In genomic region chr16:88204400-88204799, GRCm38 (mm10) we compare ENCODE assay signal across 8 mouse cellular contexts.
DNase-seq lines count a peak whose midpoint lies in the region; ATAC-seq and TF ChIP-seq lines count a peak whose summit lies in the region.

No protein-coding gene starts in this region.

- DNase-seq in Muller cell, postnatal 12 days (ENCODE audit: inconsistent ontology term): peak; percentile 28
- DNase-seq in c-Kit-positive CD71-negative TER-119-negative erythroid progenitor cells, embryonic 14.5 days (ENCODE audit: low read depth): peak; percentile 23
- DNase-seq in intestine, embryonic 14.5 days (ENCODE audit: low spot score): peak; percentile 81
- DNase-seq in left cerebral cortex, adult 2 months (ENCODE audit: extremely low spot score in 1 of 2, low spot score in 2 of 2): peak; percentile 67 to 76
- peak in 1 of 2 experiments; percentile 35 for DNase-seq in spleen, adult 2 months (ENCODE audit: low read depth in 1 of 2, low spot score in 2 of 2)

- no peaks in the 10 kb centered on the region for H3K9me3 ChIP-seq in forebrain, embryonic 15.5 days
- no peaks in the 10 kb centered on the region for H3K9me3 ChIP-seq in intestine, embryonic 14.5 days (ENCODE audit: control insufficient read depth, low read length)
- H3K9me3 ChIP-seq in midbrain, embryonic 13.5 days: no peaks in the 10 kb centered on the region

- H3K4me3 ChIP-seq in forebrain, embryonic 15.5 days: no peak overlapping the region
- no peak overlapping the region for H3K4me3 ChIP-seq in intestine, embryonic 14.5 days (ENCODE audit: low read depth, low read length)
- no peak overlapping the region for H3K4me3 ChIP-seq in left cerebral cortex, adult 2 months
- H3K4me3 ChIP-seq in midbrain, embryonic 13.5 days (replicated peaks): no peak overlapping the region
- H3K4me3 ChIP-seq in spleen, adult 2 months (ENCODE audit: extremely low read depth, insufficient read depth, insufficient read length): no peak overlapping the region

- WGBS in forebrain, embryonic 15.5 days: 6% methylated on average over 5 of the region's 5 CpGs
- 4% methylated on average over 5 of the region's 5 CpGs for WGBS in intestine, embryonic 14.5 days
- 8% methylated on average over 5 of the region's 5 CpGs for WGBS in midbrain, embryonic 13.5 days
- 5% methylated on average over 5 of the region's 5 CpGs for WGBS in spleen, adult 2 months

- peak; percentile 94 for TF ChIP-seq CTCF in left cerebral cortex, adult 2 months (IDR thresholded peaks at IDR 0.05)
- TF ChIP-seq CTCF in spleen, adult 2 months (IDR thresholded peaks at IDR 0.05; ENCODE audit: extremely low read depth, insufficient read depth, insufficient read length, insufficient replicate concordance): peak; percentile 56; the same call in 1 of the 2 replicates

- no peak for TF ChIP-seq POLR2A in spleen, adult 2 months (IDR thresholded peaks at IDR 0.05; ENCODE audit: low read depth, low read length)

- no peak overlapping the region for H3K27ac ChIP-seq in forebrain, embryonic 15.5 days (replicated peaks)
- no peak overlapping the region for H3K27ac ChIP-seq in intestine, embryonic 14.5 days (ENCODE audit: low read depth)
- H3K27ac ChIP-seq in left cerebral cortex, adult 2 months: no peak overlapping the region
- no peak overlapping the region for H3K27ac ChIP-seq in midbrain, embryonic 13.5 days
- no peak overlapping the region for H3K27ac ChIP-seq in spleen, adult 2 months (ENCODE audit: insufficient read depth, low read length)

- ATAC-seq in forebrain, embryonic 15.5 days (replicated peaks): peak; percentile 68
- 0 out of 2 replicates have a peak, but pooled peaks have one; percentile 47 for ATAC-seq in intestine, embryonic 14.5 days (replicated peaks; ENCODE audit: low FRiP score, low TSS enrichment, low read depth)
- ATAC-seq in midbrain, embryonic 13.5 days: peak; percentile 66; the same call in 1 of the 2 replicates
- ATAC-seq in inflammation-experienced regulatory T-cells, adult 6 months: no peak

- no peaks in the 10 kb centered on the region for H3K36me3 ChIP-seq in forebrain, embryonic 15.5 days
- H3K36me3 ChIP-seq in intestine, embryonic 14.5 days (ENCODE audit: control insufficient read depth, insufficient read depth, low read length): no peaks in the 10 kb centered on the region
- H3K36me3 ChIP-seq in midbrain, embryonic 13.5 days: no peaks in the 10 kb centered on the region
- no peaks in the 10 kb centered on the region for H3K36me3 ChIP-seq in spleen, adult 2 months (ENCODE audit: control insufficient read depth, insufficient read depth, low read length)

- intact Hi-C loops in left cerebral cortex, adult 2 months (cut with DNase I): loop anchor here (1.0 to 10.0 kb wide), 2 partner anchors 363 to 690 kb away; no protein-coding TSS in a partner anchor

- H3K4me1 ChIP-seq in forebrain, embryonic 15.5 days: no peaks in the 10 kb centered on the region
- H3K4me1 ChIP-seq in intestine, embryonic 14.5 days (replicated peaks; ENCODE audit: control insufficient read depth, insufficient read depth, low read length): no peaks in the 10 kb centered on the region
- H3K4me1 ChIP-seq in midbrain, embryonic 13.5 days (replicated peaks): no peaks in the 10 kb centered on the region
- H3K4me1 ChIP-seq in spleen, adult 2 months (ENCODE audit: control insufficient read depth, insufficient read depth, insufficient read length): no peaks in the 10 kb centered on the region

- H3K9ac ChIP-seq in forebrain, embryonic 15.5 days (replicated peaks): no peak overlapping the region
- no peak overlapping the region for H3K9ac ChIP-seq in intestine, embryonic 14.5 days (ENCODE audit: low read length)
- no peak overlapping the region for H3K9ac ChIP-seq in midbrain, embryonic 13.5 days (replicated peaks)

- H3K27me3 ChIP-seq in forebrain, embryonic 15.5 days: no peaks in the 10 kb centered on the region
- H3K27me3 ChIP-seq in intestine, embryonic 14.5 days (replicated peaks; ENCODE audit: control insufficient read depth, insufficient read depth, low read length): no peaks in the 10 kb centered on the region
- H3K27me3 ChIP-seq in midbrain, embryonic 13.5 days: no peaks in the 10 kb centered on the region
- no peaks in the 10 kb centered on the region for H3K27me3 ChIP-seq in spleen, adult 2 months (ENCODE audit: control insufficient read depth, insufficient read depth, low read length)

- no peak overlapping the region for H3K4me2 ChIP-seq in forebrain, embryonic 15.5 days (replicated peaks)
- no peak overlapping the region for H3K4me2 ChIP-seq in intestine, embryonic 14.5 days (ENCODE audit: low read length)
- H3K4me2 ChIP-seq in midbrain, embryonic 13.5 days (replicated peaks): no peak overlapping the region
